Mouse (Mus musculus) gastrocnemius, adult 2 months (tissue): Measurements from ENCODE around the gene Spire2. TPM values are rescaled to one million over a fixed set of nuclear protein-coding genes. Genes with fewer than 3 reads are reported as not detected.

Source experiments
- DNase-seq: peaks from one replicate; pipeline ENCODE4 v3.0.0; 2022
- H3K27ac ChIP-seq: fragments of 200-600 bp; 2 replicates; pipeline ENCODE4 v1.8.1; 2022; ENCODE audit warnings: mild to moderate bottlenecking
- H3K4me3 ChIP-seq: fragments of 200-600 bp; 2 replicates; pipeline ENCODE4 v1.8.1; 2022; ENCODE audit warnings: mild to moderate bottlenecking, moderate library complexity
- CTCF ChIP-seq: fragments of 200-600 bp; IDR thresholded peaks from 2 replicates; pipeline ENCODE4 v1.8.1; 2022; ENCODE audit warnings: antibody characterized with exemption, mild to moderate bottlenecking, moderate library complexity
- intact Hi-C: fragments of 180-260 bp; cut with DNase I; formaldehyde crosslinking; loops from one replicate; pipeline ENCODE4 v1.15.1; 2025
- total RNA-seq, 2 experiments: library from RNA; stranded (reverse); gene quantifications; 2 replicates each; pipeline ENCODE4 v1.2.3; 2021

The Spire2 gene
- total RNA-seq, 2 experiments from 2014 or later: not detected

GRCm38 (mm10) chr8:123318467-123318911, 14.0 kb upstream of the Spire2 start, which contains the start of gene Fanca:
TSS of gene Fanca (minus strand) at chr8:123318576.
- H3K27ac ChIP-seq: peak within 1 kb of the TSS; percentile 49

DNA sequence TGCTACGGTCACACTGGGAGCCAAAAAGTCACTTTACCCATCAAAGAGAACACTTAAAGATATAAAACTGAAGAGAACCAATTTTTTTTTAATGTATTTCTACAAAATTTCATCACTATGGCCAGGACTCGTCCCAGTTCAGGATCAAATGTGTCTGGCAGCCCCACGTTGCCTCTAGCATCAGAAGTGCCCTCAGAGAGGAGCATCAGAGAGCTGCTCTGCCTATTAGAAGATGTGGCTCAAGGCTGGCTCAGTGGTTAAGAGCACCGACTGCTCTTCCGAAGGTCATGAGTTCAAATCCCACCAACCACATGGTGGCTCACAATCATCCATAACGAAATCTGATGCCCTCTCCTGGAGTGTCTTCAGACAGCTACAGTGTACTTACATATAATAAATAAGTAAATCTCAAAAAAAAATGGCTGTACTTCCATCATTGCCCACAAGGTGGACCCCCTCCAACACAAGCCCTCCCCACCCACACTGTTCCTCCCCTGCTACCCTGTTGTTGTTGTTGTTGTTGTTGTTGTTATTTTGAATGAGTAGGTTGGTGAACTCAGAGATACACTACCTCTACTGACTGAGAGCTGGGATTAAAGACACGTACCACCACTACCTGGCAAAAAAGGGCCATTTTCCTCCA, 12.9 kb upstream of the Spire2 start:
- H3K27ac ChIP-seq: no peak overlapping the region
- H3K4me3 ChIP-seq: no peak overlapping the region
- peak; percentile 61 for TF ChIP-seq CTCF
- DNase-seq: no peak
- intact Hi-C loops: loop anchor here (1.0 kb wide), 2 partner anchors 42 to 101 kb away; no protein-coding TSS in a partner anchor

More at GRCm38 (mm10) chr8:123318467-123318911, 14.0 kb upstream of the Spire2 start, which contains the start of gene Fanca:
- peak within 1 kb of the TSS; percentile 70 for H3K4me3 ChIP-seq
- DNase-seq: peak; percentile 96
- intact Hi-C loops: no loop called here
- TF ChIP-seq CTCF: peak; percentile 30; the same call in 1 of the 2 replicates

- Histone ChIP-seq H3K4me3 (no peak overlapping the region), H3K27ac (no peak overlapping the region)
- intact Hi-C loops: no loop called here
- TF ChIP-seq CTCF: no peak
- no peak for DNase-seq
Measured at GRCm38 (mm10) chr8:123328552-123328951, 4.0 kb upstream of the Spire2 start.

DNA sequence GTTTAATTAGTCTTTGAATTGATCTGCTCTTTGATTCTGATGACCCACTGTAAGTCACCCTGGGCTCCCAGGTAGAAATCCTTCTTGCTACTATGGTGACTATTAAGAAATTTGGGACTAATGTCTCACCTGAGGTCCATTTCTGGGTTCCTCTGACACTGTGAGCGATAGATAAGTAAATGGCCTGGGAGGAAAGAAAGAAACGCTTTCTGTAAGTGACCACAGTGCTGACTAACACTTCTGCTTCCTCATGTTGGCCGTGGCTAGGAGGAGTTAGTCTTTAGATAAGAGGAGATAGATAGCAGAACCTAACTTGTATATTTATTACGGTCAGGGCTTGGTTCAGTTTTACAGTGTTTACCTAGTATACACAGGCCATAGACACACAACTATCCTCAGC, 3.2 kb upstream of the Spire2 start:
- intact Hi-C loops: no loop called here
- H3K27ac ChIP-seq: no peak overlapping the region
- TF ChIP-seq CTCF: no peak
- no peak overlapping the region for H3K4me3 ChIP-seq
- DNase-seq: no peak

- H3K27ac ChIP-seq: no peak overlapping the region
- intact Hi-C loops: no loop called here
- DNase-seq: no peak
- no peak for TF ChIP-seq CTCF
- no peak overlapping the region for H3K4me3 ChIP-seq
Measured at GRCm38 (mm10) chr8:123329961-123330360, 2.6 kb upstream of the Spire2 start.

DNA sequence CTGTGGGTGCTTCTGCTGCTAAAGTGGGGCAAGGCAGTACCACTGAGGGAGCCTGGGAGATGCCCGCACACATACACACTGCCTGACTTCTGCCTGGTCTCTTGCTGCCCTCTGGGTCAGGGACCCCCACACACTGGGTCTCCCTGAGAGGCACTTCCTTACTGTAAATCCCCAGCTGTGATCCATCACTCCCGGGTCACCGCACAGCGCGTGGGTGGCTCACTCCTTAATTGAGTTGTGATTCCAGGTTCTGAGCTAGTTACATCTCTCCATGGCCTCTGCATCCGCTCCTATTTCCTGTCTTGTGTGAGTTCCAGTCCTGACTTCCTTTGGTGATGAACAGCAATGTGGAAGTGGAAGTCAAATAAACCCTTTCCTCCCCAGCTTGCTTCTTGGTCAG, 1.8 kb upstream of the Spire2 start:
- TF ChIP-seq CTCF: no peak
- no peak overlapping the region for H3K4me3 ChIP-seq
- no peak overlapping the region for H3K27ac ChIP-seq
- DNase-seq: no peak
- intact Hi-C loops: no loop called here

- intact Hi-C loops: no loop called here
- Histone ChIP-seq H3K27ac (no peak overlapping the region), H3K4me3 (no peak overlapping the region)
- no peak for TF ChIP-seq CTCF
- DNase-seq: no peak
Measured at GRCm38 (mm10) chr8:123331301-123331700, 1.2 kb upstream of the Spire2 start.

- Histone ChIP-seq H3K27ac (no peak overlapping the region), H3K4me3 (no peak overlapping the region; the same call in 1 of the 2 replicates)
Measured at GRCm38 (mm10) chr8:123331810-123332209, 703 bp upstream of the Spire2 start.

DNA sequence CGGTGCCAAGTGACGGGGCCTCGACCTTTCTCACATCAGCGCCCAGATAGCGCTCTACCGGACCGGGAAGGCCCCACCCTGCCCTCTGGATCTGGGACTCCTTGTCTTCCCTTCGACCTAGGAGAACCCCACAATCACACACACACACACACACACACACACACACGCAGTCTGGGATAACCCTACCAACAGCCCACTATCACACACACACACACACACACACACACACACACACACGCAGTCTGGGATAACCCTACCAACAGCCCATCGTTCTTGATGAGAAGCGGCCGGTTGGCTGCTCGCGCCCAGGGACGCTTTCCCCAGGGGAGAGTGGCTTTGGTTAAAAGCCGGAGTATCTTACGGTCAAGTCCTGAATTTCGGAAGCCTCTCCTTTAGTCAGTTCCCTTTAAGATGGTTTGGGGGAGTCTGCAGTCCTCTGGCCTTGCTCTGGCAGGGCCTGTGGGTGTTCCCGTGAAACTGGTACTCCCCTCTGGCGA, 626 bp downstream of the Spire2 start:
- TF ChIP-seq CTCF: no peak
- Histone ChIP-seq H3K4me3 (peak overlapping the region; percentile 70), H3K27ac (peak overlapping the region; percentile 24; the same call in 1 of the 2 replicates)
- DNase-seq: no peak
- intact Hi-C loops: no loop called here

More at GRCm38 (mm10) chr8:123331810-123332209, 703 bp upstream of the Spire2 start:
- no peak for DNase-seq
- intact Hi-C loops: no loop called here
- TF ChIP-seq CTCF: no peak

DNA sequence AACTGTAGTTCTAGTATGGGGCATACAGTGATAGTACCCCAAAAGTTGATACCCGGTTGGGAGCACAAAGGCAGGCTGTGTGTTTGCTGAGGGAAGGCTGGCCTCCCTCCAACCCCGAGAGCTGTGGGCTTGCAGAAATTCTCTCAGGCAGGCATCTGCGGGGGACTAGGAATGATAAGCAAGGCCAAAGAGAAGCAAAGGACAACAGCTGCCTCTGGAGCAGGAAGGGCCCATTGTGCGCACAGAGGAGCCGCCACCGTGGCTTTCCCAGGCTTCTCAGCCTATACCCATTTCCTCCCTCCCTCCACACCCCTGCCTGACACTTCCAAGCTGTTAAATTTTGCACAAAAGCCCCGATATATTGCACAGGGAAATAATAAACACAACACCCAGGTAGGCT, 1.4 kb downstream of the Spire2 start:
- no peak for TF ChIP-seq CTCF
- intact Hi-C loops: no loop called here
- H3K4me3 ChIP-seq: no peak overlapping the region
- DNase-seq: no peak
- no peak overlapping the region for H3K27ac ChIP-seq

GRCm38 (mm10) chr8:123334467-123334866, 2.0 kb downstream of the Spire2 start:
- intact Hi-C loops: no loop called here
- TF ChIP-seq CTCF: no peak
- DNase-seq: no peak
- H3K27ac ChIP-seq: no peak overlapping the region
- H3K4me3 ChIP-seq: no peak overlapping the region

- intact Hi-C loops: no loop called here
- Histone ChIP-seq H3K27ac (no peak overlapping the region), H3K4me3 (no peak overlapping the region)
- TF ChIP-seq CTCF: no peak
- no peak for DNase-seq
Measured at GRCm38 (mm10) chr8:123337475-123337874, 5.0 kb downstream of the Spire2 start.

GRCm38 (mm10) chr8:123340071-123340470, 7.6 kb downstream of the Spire2 start:
- Histone ChIP-seq H3K4me3 (no peak overlapping the region), H3K27ac (no peak overlapping the region)
- intact Hi-C loops: no loop called here
- TF ChIP-seq CTCF: peak; percentile 23
- no peak for DNase-seq
